Mouse (Mus musculus) neural tube, embryonic 10.5 days (tissue): ENCODE measurements around the gene Pnmal1.

Source experiments
- DNase-seq: peaks from one replicate; pipeline ENCODE4 v3.0.0-alpha.2; 2017; ENCODE audit warnings: low spot score; ENCODE audit errors: extremely low spot score

Gene Pnmal1

GRCm38 (mm10) chr7:16924037-16924834 is 35.2 kb upstream of the Pnmal1 start, which contains the start of gene Calm3:
Calm3 (minus strand) TSS chr7:16924114.
- peak; percentile 100 for DNase-seq

GRCm38 (mm10) chr7:16928341-16928740 is 31.1 kb upstream of the Pnmal1 start:
- no peak for DNase-seq

- peak; percentile 73 for DNase-seq
Observed at GRCm38 (mm10) chr7:16930850-16931249, 28.6 kb upstream of the Pnmal1 start.

GRCm38 (mm10) chr7:16931968-16932627 is 27.4 kb upstream of the Pnmal1 start:
- peak; percentile 88 for DNase-seq

GRCm38 (mm10) chr7:16932704-16933577 is 26.5 kb upstream of the Pnmal1 start:
- no peak for DNase-seq

GRCm38 (mm10) chr7:16937312-16937711 is 22.2 kb upstream of the Pnmal1 start:
- no peak for DNase-seq

- DNase-seq, result no peak
Observed at GRCm38 (mm10) chr7:16938117-16938791, 21.2 kb upstream of the Pnmal1 start.

- DNase-seq, result no peak
Observed at GRCm38 (mm10) chr7:16940292-16940691, 19.2 kb upstream of the Pnmal1 start.

GRCm38 (mm10) chr7:16942861-16943260 is 16.6 kb upstream of the Pnmal1 start:
- DNase-seq, result no peak

- DNase-seq, result peak; percentile 91
Observed at GRCm38 (mm10) chr7:16944061-16944807, 15.2 kb upstream of the Pnmal1 start, which contains the start of gene Pnmal2. Pnmal2 (plus strand) TSS chr7:16944682.

- DNase-seq, result no peak
Observed at GRCm38 (mm10) chr7:16944808-16945315, 14.6 kb upstream of the Pnmal1 start.

GRCm38 (mm10) chr7:16945419-16945818 is 14.1 kb upstream of the Pnmal1 start:
- peak; percentile 41 for DNase-seq

- DNase-seq, result peak; percentile 53
Observed at GRCm38 (mm10) chr7:16946441-16947348, 12.8 kb upstream of the Pnmal1 start.

- DNase-seq, result no peak
Observed at GRCm38 (mm10) chr7:16947349-16947895, 12.1 kb upstream of the Pnmal1 start.

- peak; percentile 26 for DNase-seq
Observed at GRCm38 (mm10) chr7:16947959-16948361, 11.5 kb upstream of the Pnmal1 start.

GRCm38 (mm10) chr7:16948923-16949458 is 10.5 kb upstream of the Pnmal1 start:
- DNase-seq, result no peak

- DNase-seq, result peak; percentile 85
Observed at GRCm38 (mm10) chr7:16949908-16950841, 9.3 kb upstream of the Pnmal1 start.
